Mouse (Mus musculus) bone marrow, adult 2 months (tissue): ENCODE data around the gene Vsig2.

ENCODE experiments used
- CTCF ChIP-seq: fragments of 200-500 bp; IDR thresholded peaks from 2 replicates; pipeline ENCODE4 v1.5.1; 2011; ENCODE audit warnings: low read length, control low read depth; ENCODE audit not compliant: control insufficient read depth, insufficient read depth
- POLR2A ChIP-seq: fragments of 200-500 bp; IDR thresholded peaks from 2 replicates; pipeline ENCODE4 v1.6.1; 2011; ENCODE audit warnings: low read depth, mild to moderate bottlenecking, control low read depth, low read length, borderline replicate concordance; ENCODE audit not compliant: control insufficient read depth

DNA sequence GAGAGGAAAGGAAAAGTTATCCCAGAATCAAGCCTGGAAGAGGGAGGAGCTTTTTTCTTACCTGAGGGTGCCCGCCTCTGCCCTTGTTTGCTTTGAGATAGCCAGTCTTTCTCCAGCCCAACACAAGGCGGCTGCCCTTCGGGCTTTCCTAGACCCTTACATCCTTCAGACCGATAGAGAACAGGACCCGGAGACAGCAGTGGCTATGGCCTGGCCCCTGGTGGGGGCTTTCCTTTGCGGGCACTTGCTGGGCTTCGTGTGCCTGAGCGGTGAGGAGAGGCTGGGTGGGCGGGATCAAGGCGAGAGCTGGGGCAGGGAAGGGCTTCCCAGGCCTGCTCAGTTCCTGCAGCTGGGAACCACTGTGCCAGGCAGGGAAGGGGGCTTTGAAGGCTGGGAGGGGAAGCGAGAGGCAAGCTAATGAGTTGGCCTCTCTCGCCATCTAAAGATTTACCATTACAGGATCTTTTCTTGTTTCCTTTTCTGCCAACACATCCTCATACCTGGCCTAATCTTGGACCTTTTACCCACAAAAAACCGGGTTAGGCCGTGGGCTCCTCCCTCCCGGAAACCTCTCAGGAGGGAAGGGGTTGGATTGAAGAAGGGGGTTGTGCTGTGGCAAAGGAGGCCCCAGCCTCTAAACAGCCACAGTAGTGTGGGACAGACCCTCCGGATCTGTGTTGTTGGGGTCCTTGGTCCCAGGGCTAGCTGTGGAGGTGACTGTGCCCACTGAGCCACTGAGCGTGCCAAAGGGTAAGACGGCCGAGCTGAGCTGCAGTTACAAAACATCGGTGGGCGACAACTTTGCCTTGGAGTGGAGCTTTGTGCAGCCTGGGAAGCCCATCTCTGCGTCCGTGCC lies at the start of gene Vsig2:
- TF ChIP-seq CTCF: no peak
- 0 out of 2 replicates have a peak, but pooled peaks have one; percentile 12 for TF ChIP-seq POLR2A
